ENCODE assay signal across 8 mouse cellular contexts in the genomic region with DNA sequence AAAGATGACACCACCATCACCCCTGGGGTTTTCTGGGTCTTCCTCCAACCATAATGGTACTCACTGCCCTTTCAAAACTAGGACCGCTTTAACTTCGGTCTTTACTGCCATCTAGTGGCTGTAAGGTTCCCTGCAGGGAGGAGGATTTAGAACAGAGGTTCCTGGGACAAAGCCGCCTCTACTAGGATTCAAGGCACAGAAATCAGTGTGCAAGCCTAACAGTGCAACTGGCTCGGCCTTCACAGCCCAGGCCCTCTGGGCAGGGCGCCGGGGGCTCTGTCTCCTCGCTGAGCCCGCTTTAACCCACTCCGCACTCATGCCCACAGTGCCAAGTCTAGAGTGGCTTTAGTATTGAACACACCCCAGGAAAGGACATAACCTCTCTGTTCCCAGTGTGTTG. TPM values are rescaled to one million over a fixed set of nuclear protein-coding genes. Genes with fewer than 3 reads are reported as not detected.
A peak's percentile ranks its signal among the peaks of the same experiment; 100 is the strongest.
DNase-seq lines count a peak whose midpoint lies in the region; TF ChIP-seq lines count a peak whose summit lies in the region.

No protein-coding gene starts in this region.

- peak overlapping the region; percentile 77; the same call in 1 of the 2 replicates for H3K27ac ChIP-seq in embryonic facial prominence, embryonic 10.5 days (replicated peaks)

- intact Hi-C loops in heart, postnatal 10 days (cut with DNase I), result loop anchor here (1.0 to 10.0 kb wide), 3 partner anchors 139 to 412 kb away; partner anchors contain the start of gene Mgat5b

- H3K27me3 ChIP-seq in E14TG2a.4 (ENCODE audit: insufficient read depth, low read length), result no peaks in the 10 kb centered on the region
- H3K27me3 ChIP-seq in embryonic facial prominence, embryonic 10.5 days (replicated peaks; ENCODE audit: low read depth, poor library complexity, severe bottlenecking), result peaks cover 13% of the 10 kb centered on the region; the same call in 1 of the 2 replicates

- WGBS in embryonic facial prominence, embryonic 10.5 days, result 12% methylated on average over 9 of the region's 9 CpGs

- peak; percentile 56 for TF ChIP-seq CTCF in E14TG2a.4 (conservative IDR thresholded peaks at IDR 0.05; ENCODE audit: low read length)

- H3K9me3 ChIP-seq in E14TG2a.4 (ENCODE audit: low read length), result no peaks in the 10 kb centered on the region
- H3K9me3 ChIP-seq in embryonic facial prominence, embryonic 10.5 days, result no peaks in the 10 kb centered on the region

- peak; percentile 78 for DNase-seq in adrenal gland, postnatal 14 days
- DNase-seq in embryonic facial prominence, embryonic 10.5 days (ENCODE audit: low spot score), result peak; percentile 76
- DNase-seq in heart, postnatal 10 days, result peak; percentile 84 to 88
- DNase-seq in kidney, postnatal 4 days, result peak; percentile 74 to 78
- DNase-seq in lung, postnatal 10 days, result peak; percentile 84
- peak; percentile 92 for DNase-seq in retina, postnatal 1 day
- DNase-seq in yolk sac, embryonic 10.5 days (ENCODE audit: low spot score), result peak; percentile 59

- no peaks in the 10 kb centered on the region for H3K36me3 ChIP-seq in E14TG2a.4 (ENCODE audit: insufficient read depth, low read length)
- no peaks in the 10 kb centered on the region for H3K36me3 ChIP-seq in embryonic facial prominence, embryonic 10.5 days (replicated peaks)

- peaks cover 25% of the 10 kb centered on the region for H3K4me1 ChIP-seq in E14TG2a.4 (replicated peaks; ENCODE audit: low read depth, low read length)
- peaks cover 23% of the 10 kb centered on the region for H3K4me1 ChIP-seq in embryonic facial prominence, embryonic 10.5 days

- no peak overlapping the region for H3K4me3 ChIP-seq in E14TG2a.4 (replicated peaks; ENCODE audit: low read length)
- no peak overlapping the region for H3K4me3 ChIP-seq in embryonic facial prominence, embryonic 10.5 days

RNA-seq across cellular contexts. Expression of gene Sec14l1, which starts 58.0 kb away (rescaled TPM):
- total RNA-seq in adrenal gland, postnatal 14 days (2021), result 119 TPM in 2 replicates
- 50.6 and 51.8 TPM in 2 replicates for polyA plus RNA-seq in embryonic facial prominence, embryonic 10.5 days (2016; fragmentation: Nextera tagmentation; extraction: Ambion mirVana)
- total RNA-seq in heart, postnatal 10 days (2021), result 10 to 100 TPM; 79.2 to 91.1 TPM
